Mouse (Mus musculus): Measurements from ENCODE around the gene Frmd4a.
"Not testable (repeated sequence)": the region's sequence is repeated elsewhere in the genome, so short reads cannot be mapped to it uniquely, and the experiment has no call there.

Gene Frmd4a

DNA sequence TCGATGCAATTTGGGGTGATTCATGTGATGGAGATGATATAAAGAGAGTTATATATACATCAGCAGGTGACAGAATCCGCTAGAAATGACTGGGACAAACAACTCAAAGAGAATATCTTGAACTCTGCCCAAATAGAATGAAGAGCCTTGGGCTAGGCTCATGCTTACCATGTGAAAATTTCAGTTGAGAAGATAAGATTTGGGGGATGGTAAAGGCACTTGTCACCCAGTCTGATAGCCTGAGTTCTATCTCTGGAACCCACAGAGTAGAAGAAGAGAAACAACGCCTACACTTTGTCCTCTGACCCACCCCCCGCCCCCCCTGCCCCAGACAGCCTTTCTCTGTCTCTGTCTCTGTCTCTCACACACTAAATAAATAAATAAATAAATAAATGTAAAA lies 535.0 kb downstream of the Frmd4a start:
- DNase-seq (ENCODE audit: low spot score in 2 of 2): no peak

DNA sequence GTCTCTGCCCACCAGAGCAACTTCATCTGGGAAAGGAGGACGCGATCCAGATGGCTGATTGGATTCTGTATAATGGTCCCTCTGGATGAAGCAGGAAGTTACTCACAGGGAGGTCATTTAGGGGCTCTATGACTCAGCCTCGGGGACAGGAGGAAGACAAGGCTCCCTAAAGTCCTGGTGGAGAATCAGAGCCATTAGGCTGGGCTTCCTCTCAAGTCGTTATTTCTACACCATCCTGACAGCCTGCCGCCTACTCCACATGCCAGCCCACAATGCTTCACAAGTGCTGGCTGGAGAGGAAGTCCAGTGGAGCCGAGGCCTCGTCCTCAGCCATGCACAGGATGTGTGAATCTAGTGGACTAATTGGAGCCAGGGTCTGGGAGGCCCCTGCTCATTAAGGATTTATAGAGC lies 537.7 kb downstream of the Frmd4a start:
- no peak for DNase-seq (ENCODE audit: low spot score in 2 of 2)

DNA sequence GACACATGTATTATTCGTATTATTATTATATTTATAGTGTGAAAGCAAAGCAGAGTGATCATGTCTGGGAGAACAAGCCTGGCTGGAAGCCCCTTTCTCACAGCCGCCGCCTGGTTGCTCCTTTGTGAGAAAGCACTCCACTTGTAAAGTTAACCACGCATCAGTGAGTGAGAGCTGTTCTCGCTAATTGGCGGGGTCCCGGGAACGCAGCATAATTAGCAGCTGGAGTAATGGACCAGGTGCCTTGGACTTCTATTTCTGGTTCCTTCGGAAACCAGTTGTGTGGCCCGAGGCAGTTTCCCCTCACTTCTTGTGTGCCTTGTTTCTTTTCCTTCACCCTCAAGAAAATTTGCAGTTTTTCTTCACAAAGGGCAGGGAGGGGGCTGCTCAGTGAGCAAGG lies 538.7 kb downstream of the Frmd4a start:
- DNase-seq (ENCODE audit: low spot score in 2 of 2): no peak

DNA sequence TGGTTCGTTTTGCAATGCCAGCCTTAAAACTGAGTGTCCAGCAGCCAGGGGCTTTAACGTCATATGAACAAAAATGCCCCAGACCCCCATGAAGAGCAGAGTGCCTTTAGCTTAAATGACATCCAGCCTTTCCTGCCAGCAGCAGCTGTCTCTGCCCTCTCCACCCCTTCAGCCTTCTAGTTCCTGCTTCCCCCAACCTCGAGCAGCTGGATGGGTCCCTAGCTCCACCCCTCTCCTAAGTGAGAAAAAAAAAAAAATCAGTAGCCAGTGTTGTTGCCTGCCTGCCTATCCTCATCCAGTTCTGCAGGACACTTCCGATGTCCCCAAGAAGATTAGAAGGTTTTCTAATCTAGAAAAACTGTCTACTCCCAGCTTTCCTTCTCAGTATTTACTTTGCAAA lies 539.5 kb downstream of the Frmd4a start:
- no peak for DNase-seq (ENCODE audit: low spot score in 2 of 2)

DNA sequence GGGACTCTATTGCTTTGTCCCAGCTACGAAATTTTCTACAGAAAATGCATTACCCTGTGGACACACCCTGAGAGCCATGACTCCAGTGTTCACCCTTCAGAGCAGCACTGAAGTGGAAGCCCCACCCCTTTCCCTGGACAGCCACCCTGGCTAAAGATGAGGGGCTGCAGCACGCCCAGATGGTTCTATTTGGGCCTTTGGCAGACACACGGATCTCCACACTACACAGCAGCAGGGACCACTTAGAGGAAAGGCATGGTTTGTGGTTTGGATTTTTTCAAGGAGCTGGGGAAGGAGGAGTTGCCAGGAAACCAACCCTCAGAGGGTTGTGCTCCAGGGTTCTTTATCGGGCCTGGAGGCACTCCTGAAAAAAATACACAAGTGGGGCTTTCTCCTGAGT lies 539.9 kb downstream of the Frmd4a start:
- no peak for DNase-seq (ENCODE audit: low spot score in 2 of 2)

DNA sequence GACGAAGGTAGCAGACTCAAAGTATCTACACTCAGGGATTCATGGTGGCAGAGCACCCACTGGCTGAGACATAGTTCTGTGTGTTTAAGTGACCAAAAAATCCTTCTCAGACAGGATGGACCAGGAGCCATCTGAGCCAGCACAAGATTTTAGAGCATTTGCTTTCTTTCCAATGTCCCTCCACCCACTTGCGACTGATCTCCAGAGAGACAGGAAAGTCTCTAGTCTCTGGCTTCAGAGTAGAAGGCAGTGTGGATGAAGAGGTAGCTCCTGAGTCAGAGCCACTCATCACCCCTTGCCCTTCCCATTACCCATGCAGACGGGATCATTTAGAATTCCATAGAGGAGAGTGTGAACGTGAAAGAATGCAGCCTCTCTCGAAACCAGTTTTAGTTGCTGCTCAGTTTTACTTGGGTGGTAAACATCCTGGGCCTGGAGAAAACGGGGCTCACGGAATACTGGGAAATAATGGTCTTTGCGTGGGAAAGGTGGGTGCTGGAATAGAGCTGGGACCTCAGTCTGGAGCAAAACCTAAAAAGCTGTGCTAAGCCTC lies 541.2 kb downstream of the Frmd4a start:
- no peak for DNase-seq (ENCODE audit: low spot score in 2 of 2)

DNA sequence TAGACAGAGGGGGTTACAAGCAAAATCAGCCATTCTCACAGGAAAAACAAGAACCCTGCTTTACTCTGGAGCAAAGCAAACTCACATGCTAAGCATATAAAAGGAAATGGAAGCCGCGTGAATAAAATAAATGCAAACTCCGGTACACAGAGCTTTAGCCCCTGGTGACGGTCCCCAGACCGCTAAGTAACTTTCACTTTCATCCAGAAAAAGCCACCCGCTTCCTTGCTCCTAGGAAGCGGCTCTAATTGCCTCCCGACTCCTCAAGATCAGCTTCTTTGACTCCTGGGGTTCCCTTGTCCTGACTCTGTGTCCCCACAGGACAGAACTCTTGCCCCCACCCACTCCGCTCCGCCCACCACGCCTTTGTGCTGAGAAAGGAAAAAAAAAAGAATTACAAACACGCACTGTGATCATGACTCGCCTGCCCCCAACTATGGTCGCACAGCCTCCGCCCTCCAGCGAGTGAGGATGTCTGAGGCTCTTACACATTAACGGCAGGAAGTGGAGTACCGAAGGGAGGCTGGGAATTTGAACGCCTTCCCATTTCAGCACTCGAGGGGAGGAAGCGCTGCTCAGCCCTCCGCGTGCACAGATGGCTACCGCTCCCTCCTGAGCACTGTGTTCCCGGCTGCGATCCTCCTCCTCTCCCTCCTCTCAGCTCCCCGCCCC lies 541.8 kb downstream of the Frmd4a start:
- DNase-seq (ENCODE audit: low spot score in 2 of 2): peak; percentile 76 to 81

DNA sequence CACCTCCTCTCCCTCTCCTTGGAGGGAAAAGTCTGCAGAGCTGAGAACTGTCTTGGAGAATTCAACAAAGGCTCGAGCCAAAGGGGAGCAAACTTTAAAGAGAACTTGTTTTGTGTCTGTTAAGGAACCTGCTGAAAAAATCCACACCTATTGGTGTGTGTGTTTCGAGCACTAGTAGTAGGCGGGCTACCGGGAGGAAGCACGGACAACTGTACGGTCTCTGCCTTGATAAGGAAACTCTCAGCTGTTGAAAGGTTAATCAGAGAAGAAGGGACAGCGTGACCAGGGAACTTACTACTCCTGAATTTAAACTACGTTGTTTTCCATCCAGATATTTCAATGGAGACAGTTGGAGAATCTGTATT lies 542.3 kb downstream of the Frmd4a start:
- DNase-seq (ENCODE audit: low spot score in 2 of 2): no peak

DNA sequence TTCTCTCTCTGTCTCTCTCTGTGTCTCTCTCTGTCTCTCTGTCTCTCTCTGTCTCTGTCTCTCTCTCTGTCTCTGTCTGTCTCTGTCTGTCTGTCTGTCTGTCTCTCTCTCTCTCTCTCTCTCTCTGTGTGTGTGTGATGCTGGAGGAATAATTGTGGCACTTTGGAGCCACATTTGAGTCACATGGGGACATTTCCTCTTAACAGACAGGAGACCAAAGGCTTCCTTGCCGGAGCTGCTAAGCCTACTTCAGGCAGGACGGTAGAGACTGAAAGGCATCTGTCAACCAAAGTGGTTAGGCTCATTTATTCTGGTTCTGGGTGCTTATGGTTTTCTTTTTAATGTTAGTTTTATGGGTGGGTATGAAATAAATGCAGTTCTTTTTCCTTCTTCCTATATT lies 543.0 kb downstream of the Frmd4a start:
- not testable (repeated sequence) for DNase-seq (ENCODE audit: low spot score in 2 of 2)

DNA sequence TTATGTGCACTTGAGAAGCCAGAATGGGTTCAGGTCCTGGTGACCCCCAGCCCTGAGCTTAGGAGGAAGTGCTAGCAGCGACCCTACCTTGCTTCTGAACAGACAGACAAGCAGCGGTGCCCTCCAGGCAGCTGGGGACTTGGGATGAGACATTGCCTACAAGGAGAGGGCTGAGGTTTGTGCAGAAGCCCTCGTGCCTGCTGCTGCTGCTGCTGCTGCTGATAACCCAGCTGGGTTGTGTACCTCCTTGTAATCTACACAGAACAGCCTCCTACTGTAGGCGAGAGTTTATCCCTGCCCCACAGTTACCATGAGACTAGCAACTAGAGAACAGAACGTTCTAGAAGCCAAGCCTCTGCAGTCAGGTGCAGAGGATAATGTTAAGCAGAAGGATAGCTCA lies 543.7 kb downstream of the Frmd4a start:
- DNase-seq (ENCODE audit: low spot score in 2 of 2): no peak

DNA sequence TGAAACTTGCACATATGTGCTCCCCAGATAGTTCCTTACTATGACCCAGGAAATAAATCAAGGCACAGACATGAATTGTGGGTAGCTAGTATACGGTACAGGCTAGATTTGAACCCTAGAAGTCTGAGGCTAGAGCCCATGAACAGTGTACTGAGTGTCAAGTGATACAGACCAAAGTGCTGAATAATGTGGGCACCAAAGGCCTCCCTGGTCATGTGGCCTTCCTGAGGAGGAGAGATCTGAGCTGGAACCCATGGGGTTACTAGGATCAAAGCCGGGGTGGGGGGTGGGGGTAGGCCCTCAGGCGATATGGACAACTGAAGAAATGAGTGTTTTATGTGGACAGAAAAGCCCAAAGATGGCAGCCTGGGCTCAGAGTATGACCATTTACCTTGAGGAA lies 544.9 kb downstream of the Frmd4a start:
- DNase-seq (ENCODE audit: low spot score in 2 of 2): no peak

DNA sequence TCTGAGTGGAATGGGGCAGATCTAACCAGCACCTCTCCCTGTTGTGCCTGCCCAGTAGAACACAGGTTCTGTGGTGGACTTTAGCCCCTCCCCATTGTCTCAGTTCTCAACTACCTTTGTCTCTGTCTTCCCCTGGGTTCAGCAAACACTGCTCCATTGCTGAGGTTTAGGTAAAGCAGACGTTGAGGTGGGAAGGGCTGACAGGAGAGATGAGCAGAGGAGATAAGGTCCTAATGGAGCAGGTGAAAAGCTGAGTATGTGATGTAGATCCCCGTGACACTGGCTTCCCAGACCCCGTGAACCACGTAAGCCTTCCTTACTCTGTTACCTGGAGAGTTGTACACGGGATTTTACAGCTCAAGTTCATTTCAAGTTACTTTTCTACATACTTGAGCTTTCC lies 545.3 kb downstream of the Frmd4a start:
- no peak for DNase-seq (ENCODE audit: low spot score in 2 of 2)

DNA sequence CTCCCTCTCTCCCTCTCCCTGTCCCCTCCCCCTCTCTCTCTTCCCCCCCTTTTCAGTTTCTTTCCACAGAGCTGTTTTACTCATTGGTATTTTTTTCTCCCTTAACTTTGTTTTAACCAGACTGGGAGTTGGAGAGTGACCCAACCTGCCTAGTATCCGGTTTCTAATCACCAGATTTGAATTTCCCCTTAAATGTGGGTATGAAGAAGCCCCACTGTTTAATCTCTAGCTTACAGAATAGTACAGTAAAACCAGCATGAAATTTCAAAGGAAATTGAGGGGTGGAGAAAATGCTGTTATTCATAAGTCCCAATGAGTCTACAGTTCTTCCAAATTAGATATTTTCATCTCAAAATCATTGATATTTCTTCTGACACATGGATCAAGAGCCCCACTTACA lies 545.8 kb downstream of the Frmd4a start:
- DNase-seq (ENCODE audit: low spot score in 2 of 2): no peak

DNA sequence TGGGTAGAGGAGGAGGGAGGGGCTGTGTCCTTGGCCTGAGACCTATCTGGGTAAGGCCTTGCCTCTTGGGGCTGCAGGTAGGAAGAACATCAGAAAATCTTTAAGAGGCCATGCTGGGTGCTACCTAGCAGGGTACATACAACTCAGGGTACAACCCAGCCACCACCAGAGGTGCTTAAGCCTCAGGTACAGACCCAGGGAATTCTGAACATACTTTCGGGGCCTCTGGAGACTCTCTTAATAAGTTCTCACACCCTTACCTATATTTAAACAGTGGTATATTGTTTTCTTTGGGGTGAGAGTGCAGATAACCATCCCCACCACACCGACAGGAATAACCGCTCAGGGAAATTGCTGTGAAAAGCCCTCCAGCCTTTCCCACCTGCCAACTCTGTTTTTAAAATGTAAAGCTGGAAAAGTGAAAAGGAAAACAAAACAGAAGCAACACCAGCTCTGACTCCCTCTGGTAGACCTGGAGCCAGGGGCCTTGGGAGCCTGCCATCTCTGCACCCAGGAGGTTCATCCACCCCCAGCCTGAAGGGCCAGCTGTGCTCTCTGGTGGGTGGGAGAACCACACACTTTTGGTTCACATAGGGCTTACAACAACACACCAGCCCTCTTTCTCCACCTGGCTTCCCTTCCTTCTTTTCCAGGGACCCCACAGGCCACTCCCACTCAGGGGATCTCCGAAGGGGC lies 548.9 kb downstream of the Frmd4a start:
- no peak for DNase-seq (ENCODE audit: low spot score in 2 of 2)

DNA sequence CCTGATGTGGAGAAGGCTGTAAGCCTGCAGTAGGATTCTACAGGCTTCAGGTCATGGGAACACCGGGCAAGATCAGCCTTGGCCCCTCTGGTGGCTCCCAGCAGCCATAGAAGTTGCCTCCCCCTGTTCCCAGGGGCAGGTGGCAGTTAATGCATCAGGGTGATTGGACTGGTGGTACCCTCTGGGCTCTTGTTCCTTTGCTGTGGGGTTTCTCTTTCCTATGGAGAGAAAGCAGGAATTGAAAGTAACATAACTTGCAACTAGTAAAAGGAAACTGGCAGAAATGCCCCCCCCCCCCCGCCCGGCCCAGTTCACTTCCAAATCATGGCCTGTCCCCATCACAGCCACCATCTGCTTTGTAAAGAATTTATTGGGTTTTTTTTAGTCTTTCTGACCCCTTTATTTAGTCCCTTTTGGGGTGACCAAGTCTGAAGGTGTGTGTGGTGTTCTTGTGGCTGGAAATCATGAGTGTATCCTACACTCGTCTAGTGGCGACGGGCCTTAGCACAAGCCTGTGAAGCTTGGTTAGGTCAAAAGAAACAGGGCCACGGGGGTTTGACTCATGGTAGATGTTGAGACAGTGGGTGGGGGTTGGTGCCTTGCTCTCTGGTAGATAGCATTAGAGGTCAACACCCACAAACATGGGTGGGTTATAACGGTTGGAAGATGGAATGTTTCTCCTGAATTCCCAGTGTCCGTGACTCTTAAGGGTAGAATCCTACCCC lies 549.6 kb downstream of the Frmd4a start:
- no peak for DNase-seq (ENCODE audit: low spot score in 2 of 2)

DNA sequence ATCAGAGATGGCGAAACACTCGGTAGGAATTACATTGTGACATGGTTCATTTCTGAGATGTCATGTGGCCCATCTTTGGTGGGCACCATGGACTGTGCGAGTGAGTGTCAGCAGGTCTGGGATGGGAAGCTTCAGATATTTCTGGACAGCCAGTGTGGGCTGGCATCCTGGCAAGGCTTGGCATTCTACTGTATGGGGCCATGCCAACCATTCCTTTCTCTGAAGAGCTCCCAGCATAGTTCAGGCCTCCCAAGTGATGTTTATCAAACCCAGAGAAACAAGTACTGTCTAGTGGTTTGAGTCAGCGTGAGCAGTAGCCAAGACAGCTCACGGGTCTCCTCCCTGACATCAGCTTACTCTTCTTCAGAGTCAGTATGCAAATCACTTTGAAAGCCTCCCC lies 551.5 kb downstream of the Frmd4a start:
- DNase-seq (ENCODE audit: low spot score in 2 of 2): no peak

DNA sequence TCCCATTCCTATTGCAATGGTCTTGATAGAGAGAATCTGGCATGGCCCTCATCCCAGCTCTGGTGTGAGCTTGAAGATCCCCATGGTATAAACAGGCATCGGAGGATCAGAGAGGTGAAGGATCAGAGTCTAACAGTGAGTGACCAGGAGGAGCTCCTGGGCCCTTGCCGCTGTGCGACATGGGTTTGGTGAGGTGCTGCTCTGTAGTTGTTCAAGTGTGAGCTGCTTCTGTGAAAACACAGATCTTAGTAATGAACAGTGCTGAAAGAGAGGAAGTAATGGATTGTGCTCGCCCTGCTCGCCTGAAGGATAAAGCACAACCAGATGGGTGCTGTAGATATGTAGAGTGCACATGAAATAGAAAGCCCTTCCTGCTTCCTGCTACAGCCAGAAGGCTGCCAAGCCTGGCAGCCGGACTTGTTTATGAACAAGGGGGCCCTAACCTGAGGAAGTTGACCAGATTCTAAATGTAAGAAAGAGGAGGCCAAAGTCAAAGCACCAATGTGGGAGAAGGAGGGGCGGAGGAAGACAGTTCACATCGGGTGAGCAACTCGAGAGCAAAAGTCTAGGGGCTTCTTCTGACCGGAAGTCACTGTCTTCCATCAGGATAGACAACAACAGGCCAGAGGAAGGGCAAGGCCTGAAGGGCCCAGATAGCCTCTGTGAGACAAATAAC lies 552.8 kb downstream of the Frmd4a start:
- DNase-seq (ENCODE audit: low spot score in 2 of 2): no peak

DNA sequence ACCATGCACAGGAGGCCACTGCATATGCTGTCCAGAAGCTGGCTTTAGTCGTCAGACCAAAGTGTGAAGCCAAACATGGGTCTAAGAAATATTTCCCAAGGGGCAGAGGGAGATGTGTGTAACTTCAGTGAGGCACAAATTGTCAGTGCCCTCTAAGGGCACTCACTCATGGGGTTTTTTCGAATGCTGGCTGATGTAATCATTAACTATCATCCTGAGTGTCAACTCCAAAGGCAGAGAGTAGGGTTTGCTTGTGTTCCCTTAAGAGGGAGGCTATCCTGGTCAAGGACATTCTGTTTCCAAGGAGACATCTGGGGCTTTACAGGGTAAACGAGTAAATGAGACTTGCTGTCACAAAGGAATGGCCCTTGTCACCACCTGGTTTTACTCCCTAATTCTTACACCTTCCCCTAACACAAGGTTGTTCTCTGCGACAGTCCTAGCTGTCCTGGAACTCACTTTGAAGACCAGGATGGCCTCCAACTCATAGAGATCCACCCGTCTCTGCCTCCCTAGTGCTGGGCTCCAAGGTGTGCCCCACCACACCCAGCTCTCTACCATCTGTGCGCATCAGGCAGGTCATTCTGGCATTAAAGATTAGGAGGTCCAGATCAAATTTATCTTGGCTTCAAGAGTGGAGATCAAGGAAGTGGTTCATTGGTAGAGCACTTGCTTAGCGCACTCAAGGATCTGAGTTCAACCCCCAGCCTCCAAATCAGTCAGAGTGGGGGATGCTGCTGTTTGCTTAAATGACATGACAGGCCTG lies 555.2 kb downstream of the Frmd4a start:
- no peak for DNase-seq (ENCODE audit: low spot score in 2 of 2)

DNA sequence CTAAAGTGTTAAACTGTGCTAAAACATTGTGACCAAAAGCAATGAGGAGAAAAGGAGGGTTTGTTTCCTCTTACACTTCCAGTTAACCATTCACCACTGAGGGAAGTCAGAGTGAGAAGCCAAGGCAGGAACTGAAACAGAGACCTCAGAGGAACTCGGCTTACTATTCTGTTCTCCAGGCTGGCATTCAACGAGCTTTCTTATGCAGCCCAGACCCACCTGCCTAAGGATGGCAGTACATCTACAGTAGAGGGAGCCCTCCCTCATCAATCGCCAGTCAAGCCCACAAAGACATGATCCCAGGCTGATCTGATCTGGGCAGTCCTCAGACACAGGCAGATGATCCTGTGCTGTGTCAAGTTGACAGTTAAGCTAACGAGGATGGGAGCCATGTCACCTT lies 555.9 kb downstream of the Frmd4a start:
- no peak for DNase-seq (ENCODE audit: low spot score in 2 of 2)

DNA sequence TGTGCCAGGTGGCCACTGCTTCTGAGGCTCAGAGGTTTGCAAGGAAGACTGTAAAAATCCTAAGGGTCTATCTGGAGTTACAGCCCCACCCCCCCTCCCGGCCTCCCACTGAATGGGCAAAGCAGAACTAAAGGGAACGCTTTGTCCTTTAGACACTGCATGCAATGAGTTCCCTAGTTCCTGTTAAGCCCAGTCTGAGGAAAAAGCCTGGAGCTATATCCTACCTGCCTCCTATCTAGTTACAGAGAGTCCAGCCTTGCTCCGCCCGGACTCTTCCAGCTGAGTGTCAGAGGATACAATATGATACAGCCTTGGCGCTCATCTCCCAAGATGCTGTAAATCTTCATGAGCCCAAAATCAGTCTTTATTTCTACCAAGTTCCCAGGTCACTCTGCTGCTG lies 556.7 kb downstream of the Frmd4a start:
- DNase-seq (ENCODE audit: low spot score in 2 of 2): no peak

DNA sequence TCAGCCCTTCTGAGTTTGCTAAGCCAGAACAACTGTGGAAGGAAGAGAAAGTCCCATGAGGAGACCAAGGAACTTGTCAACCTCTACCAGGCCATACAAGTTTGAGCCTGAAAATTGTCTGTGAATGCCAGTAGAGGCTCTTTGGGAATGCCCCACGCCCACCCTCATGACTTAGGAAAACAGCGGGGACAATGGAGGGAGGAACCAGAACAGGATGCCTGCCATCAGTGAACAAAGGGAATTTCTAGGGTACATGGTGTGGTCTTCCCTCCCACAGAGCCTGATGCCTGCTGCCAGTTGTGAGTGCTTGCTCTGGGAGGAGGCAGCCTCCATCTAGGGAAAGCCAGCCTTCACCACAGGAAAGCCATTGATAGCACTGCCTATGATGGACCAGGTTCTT lies 557.6 kb downstream of the Frmd4a start:
- no peak for DNase-seq (ENCODE audit: low spot score in 2 of 2)

DNA sequence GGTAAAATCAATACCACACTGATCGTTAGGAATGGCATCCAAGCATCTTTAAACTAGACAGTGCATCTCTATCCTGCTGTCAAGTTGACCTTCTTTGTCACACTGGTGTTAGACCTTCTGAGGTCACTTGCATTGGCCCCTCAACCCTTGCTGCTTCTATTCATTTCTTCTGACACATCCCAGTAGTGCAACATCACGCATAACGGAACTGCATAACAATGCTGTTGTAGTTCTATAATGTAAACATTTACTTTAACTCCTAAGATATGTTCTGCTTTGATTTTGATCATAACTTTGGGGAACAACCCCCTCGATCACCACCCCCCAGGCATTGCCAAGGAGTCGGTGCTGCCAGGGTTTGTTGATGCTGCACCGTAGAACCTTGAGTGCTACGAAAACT lies 558.5 kb downstream of the Frmd4a start:
- no peak for DNase-seq (ENCODE audit: low spot score in 2 of 2)

Measured in urinary bladder, postnatal 4 days (tissue).